Mouse (Mus musculus) spleen, embryonic (tissue): Measurements from ENCODE around the gene Cblb.

ENCODE experiments used
- CTCF ChIA-PET: fragments of 350-600 bp; sonication (Branson Sonifier 250); formaldehyde crosslinking; loops from one replicate; lab custom pipeline; 2022; lab: Charles Lee

The Cblb gene

GRCm38 (mm10) chr16:52038283-52038682 is 7.3 kb downstream of the Cblb start:
- CTCF ChIA-PET: no interaction called here

DNA sequence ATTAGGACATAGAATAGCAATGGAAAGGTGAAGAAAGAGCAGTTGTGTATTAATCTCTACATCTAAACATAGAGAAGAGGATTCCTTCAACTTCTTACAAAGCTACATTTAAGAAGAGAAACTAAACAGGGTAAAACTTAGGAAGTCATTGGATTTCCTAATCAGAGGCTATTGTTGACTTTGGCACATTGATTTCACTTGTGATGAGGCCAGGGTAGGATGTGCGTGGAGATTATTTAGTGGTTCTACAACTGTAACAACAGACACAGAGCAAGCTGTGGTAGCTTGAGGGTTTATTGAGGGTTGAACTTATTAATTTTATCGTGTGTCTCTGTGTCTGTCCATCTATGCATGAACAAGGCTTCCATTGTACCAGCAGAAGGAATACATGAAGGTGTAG is 7.8 kb downstream of the Cblb start:
- CTCF ChIA-PET: interaction anchor here (0.6 kb wide), 1 partner anchor 13 kb away, joined by 3 read pairs; no protein-coding TSS in a partner anchor

- CTCF ChIA-PET: no interaction called here
Measured at GRCm38 (mm10) chr16:52040937-52041336, 9.9 kb downstream of the Cblb start.

DNA sequence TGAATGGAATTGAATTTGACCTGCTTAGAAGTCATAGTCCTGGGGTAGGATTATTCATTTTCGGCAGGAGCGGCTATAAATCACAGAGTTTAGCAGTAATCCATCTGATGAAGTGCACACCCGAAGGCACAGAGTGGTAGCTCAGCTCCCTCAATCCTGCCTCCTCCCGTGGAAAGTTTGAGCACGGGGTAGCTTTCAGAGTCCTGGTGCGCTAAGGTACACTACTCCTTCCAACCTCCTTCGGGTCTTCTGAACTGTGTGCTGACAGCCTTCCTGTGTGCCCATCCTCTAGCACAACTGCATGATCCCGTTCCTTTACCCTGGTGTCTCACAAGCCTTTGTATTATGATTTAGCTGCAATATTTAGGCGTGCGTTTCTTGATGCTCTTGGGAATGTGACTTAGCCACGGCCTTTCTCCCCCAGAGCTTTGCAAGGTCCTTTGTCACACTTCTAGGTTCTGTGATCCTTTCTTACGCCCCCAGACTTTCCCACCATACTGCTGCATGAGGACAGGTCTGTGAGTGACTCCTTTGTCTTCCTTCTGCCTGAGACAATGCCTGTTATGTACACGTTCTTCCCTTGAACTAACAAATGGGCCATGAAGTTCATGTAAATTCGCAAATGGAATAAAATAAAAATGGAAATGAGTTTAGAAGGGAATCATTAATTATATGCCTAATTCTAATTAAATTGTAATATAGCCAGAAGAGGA is 11.8 kb downstream of the Cblb start:
- CTCF ChIA-PET: no interaction called here

DNA sequence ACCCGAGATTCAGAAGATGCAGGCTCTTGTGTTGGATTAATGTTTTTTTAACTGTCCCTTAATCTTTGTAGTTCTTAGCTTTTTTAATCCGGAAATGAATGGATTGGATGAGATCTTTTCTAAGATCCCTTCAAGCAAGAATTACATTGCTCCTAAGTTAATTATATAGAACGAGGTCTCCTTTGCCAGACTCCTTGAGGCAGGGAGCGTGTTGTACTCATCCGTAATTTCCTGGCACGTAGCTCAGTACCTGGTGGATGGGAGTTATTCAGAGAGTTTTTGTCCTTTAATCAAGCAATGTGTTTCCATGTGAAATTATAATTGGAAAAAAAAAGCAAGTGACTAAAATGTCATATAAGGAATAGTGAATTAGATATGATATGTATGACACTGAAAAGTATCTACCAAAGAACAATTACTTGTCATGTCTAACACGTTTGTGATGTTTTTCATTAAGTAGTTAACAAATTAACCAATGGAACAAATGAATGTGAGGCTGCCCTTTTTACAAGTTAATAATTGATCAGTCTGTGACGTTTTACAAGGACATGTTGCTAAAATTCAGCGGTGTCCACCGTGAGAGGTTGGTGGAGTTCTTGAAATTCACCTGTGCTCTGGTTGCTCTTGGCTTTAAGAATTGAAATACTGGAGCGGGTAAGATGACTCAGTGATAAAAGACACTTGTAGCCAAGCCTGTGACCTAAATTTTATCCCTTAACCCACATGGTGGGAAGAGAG is 12.5 kb downstream of the Cblb start:
- CTCF ChIA-PET: interaction anchor here (0.6 kb wide), 1 partner anchor 23 kb away, joined by 3 read pairs; no protein-coding TSS in a partner anchor

DNA sequence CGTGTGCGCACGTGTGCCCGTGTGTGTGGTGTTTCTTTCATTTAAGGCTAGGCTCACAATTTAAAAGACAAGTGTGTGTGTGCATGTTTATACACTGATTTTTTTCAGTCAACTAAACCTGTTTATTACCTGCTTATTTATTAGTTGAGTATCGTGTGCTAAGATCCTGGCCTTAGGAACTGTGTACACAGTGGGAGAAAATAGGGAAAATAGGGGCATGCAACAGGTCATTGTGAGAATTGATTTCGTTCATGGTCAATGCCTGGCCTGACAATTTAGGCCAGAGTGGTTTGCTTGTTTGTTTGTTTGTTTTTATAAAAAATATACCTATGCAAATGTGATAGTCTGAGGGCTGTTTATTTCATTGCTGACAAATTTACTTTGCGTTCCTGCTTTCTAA is 13.5 kb downstream of the Cblb start:
- CTCF ChIA-PET: no interaction called here

DNA sequence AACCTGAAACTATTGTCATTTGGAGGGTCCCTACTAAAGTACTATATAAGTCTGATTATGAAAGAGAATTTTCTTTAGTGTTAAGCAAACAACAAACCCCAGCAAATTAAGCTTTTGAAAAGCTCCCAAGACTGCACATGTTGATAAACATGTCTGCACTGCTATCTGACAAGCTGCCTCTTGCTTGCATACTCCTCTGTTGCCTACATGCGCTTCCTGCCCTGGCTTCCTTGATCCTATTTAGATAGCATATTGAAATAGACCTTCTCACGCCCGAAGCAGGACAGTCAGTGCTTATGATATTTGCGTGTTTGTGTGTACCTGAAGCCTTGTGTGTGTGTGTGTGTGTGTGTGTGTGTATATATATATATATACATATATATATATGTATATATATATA is 14.0 kb downstream of the Cblb start:
- CTCF ChIA-PET: no interaction called here

DNA sequence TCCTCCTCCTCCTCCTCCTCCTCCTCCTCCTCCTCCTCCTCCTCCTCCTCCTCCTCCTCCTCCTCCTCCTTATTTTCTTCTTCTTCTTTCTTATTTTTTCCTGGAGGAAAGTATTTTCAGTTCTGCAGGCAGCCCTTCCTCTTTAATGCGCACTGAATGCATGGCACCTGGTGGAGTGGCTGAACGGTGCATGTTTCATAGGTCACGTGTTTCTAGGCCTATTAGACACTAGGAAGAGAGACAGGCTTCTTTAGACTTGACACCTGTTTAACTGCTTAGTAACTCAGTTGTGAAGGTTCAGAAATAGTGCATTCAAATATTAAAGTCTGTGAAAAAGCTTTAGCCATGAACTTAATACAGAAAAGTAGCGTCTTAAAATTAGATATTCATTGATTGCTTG is 15.4 kb downstream of the Cblb start:
- CTCF ChIA-PET: interaction anchor here (0.7 kb wide), 1 partner anchor 594 kb away, joined by 3 read pairs; no protein-coding TSS in a partner anchor

- CTCF ChIA-PET: no interaction called here
Measured at GRCm38 (mm10) chr16:52051106-52051505, 20.1 kb downstream of the Cblb start.

GRCm38 (mm10) chr16:52052734-52053133 is 21.7 kb downstream of the Cblb start:
- CTCF ChIA-PET: interaction anchor here (1.1 kb wide), 1 partner anchor 13 kb away, joined by 3 read pairs; no protein-coding TSS in a partner anchor

- CTCF ChIA-PET: no interaction called here
Measured at GRCm38 (mm10) chr16:52055236-52055635, 24.2 kb downstream of the Cblb start.

DNA sequence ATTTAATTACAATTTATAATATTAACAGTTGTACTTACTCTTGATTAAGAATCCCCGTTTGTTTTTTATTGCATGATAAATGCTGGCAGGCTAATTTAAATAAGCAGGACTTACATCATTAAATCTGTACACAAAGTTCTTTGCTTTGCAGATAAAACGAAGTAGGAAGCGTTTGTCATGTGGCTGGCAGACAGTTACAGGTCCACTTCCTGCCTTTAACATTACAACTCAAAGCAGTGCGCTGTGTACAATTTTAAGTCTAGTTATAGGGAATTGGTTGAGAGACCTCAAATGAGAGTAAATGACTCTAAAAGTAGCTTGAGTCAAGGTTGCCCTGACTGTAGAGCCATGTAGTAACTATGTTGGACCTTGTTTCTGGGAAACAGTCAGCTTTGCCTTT is 25.1 kb downstream of the Cblb start:
- CTCF ChIA-PET: no interaction called here

- CTCF ChIA-PET: interaction anchor here (0.7 kb wide), 1 partner anchor 221 kb away, joined by 3 read pairs; no protein-coding TSS in a partner anchor
Measured at GRCm38 (mm10) chr16:52057335-52057734, 26.3 kb downstream of the Cblb start.

DNA sequence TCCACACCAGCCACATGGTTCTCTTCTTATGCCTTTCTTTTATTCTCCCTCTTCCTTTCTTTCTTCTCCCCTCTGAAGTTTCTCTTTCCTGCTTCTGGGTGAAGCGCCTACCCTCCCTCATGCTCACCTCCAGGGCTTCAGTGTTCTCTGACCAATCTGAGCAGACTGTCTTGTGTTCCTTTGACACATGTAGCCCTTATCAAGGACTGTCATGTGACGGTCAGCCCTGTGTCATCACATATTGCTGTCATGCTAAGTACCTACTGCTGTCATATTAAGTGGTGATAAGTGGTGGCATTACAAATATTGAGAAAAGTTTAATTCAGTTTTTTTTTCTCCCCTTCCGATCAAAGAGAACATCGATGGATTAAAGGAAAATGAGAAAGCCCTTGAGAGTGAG is 28.5 kb downstream of the Cblb start:
- CTCF ChIA-PET: no interaction called here

- CTCF ChIA-PET: interaction anchor here (0.5 kb wide), 1 partner anchor 61 kb away, joined by 6 read pairs; no protein-coding TSS in a partner anchor
Measured at GRCm38 (mm10) chr16:52060100-52060719, 29.2 kb downstream of the Cblb start.

DNA sequence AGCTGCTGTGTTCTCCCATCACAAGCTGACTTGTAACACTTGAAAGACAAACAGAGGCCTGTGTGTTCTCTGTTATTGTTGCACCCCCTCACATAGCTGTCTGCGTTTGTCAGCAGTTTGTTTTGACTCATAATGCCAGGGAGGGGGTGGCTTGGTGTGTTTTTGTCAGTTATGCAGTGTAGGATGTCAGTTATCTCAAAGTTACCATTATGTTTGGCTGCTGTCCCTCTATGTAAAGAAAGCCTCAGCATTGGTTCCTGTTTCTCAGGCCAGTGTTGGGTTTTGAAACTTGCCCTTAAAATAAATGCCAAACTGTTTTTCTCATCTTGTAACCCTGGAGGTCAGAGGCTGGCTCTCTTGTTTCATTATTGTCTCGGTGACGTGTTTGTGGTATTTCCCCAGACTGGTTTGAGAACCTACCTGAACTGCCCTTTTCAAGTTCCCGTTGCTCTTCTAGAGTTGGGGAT is 30.0 kb downstream of the Cblb start:
- CTCF ChIA-PET: interaction anchor here (0.5 kb wide), 1 partner anchor 60 kb away, joined by 6 read pairs; no protein-coding TSS in a partner anchor

GRCm38 (mm10) chr16:52064309-52065105 is 33.5 kb downstream of the Cblb start:
- CTCF ChIA-PET: no interaction called here

- CTCF ChIA-PET: no interaction called here
Measured at GRCm38 (mm10) chr16:52067632-52068516, 36.8 kb downstream of the Cblb start.

DNA sequence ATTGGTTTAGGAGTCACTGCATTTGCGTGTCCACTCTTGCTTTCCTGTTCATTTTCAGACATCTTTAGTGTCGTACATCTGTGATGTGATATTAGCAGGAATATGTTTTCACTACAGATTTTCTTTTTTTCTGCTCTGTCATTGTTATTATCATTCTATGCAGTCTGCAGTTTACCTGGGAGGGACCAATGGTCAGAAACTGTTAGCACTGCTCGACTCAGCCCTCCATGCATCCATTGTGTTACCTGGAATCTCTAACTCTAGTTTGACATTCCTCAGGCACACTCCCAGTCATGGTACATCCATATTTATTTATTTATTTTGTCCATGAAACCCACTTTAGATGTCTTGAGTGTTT is 37.5 kb downstream of the Cblb start:
- CTCF ChIA-PET: no interaction called here

GRCm38 (mm10) chr16:52069648-52070047 is 38.6 kb downstream of the Cblb start:
- CTCF ChIA-PET: no interaction called here
